Mouse (Mus musculus): ENCODE measurements at regions not wholly inside any gene's neighbourhood (a gene's known extent, or its start where the extent isn't known, plus 50 kb on each side); places are given as distances from the start of the nearest gene placed in this dataset.

- no peak for DNase-seq (ENCODE audit: low spot score)
Measured at GRCm38 (mm10) chr12:92152922-92153235, 303.9 kb upstream of the Sel1l start.

- no peak for DNase-seq (ENCODE audit: low spot score)
Measured at GRCm38 (mm10) chr12:92152043-92152921, 303.3 kb upstream of the Sel1l start.

GRCm38 (mm10) chr12:92137539-92137938 is 288.6 kb upstream of the Sel1l start:
- no peak for DNase-seq (ENCODE audit: low spot score)

- no peak for DNase-seq (ENCODE audit: low spot score)
Measured at GRCm38 (mm10) chr12:92127648-92128047, 278.7 kb upstream of the Sel1l start.

DNA sequence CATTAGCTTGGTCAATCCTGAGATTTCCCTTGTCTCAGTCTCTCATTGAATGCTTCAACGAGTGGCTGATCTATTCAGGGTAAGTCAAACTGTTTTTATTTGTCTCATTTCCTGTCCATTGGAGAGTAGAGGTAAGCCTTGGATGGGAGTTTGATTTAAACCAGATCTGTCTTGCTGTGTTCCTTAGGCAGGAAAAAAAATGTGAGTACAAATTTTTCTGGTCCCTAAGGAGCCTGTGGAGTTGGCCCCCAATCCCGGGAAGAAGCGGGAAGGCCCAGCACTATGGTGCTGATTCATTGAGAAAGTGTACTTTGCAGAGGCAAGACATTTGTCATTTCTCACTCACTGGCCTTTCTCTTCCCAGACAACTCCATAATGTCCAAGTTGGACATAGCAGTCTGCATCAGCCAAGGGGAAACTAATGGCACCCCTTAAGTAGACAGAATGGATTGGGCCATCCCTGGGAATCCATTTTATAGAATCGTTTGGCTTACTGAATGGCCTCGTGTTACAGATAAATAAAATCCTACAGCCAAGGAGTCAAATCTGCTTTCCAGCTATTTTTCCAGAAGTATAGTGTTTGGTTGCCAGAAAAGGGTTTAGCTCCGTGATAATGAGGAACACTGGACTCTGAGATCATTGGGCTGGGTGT is 271.3 kb upstream of the Sel1l start:
- DNase-seq (ENCODE audit: low spot score): no peak

DNA sequence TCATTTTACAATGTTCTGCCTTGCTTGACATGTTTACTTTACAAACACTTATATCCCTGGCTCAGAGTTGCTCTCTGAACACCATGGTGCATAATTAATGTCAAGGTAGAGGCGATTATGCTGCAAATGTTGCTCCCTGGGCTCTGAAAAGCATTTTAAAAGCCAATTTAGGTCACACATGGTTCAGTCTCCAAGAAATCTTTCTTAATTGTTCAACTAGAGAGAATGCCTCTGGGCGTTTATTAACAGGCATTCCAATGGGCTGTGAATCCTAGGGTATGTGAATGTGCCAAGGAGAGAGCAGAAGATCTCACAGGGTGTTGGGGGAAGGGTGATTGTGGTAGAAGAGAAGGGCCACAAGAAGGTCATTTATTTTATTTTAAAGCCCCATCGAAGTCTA is 260.7 kb upstream of the Sel1l start:
- no peak for DNase-seq (ENCODE audit: low spot score)

DNA sequence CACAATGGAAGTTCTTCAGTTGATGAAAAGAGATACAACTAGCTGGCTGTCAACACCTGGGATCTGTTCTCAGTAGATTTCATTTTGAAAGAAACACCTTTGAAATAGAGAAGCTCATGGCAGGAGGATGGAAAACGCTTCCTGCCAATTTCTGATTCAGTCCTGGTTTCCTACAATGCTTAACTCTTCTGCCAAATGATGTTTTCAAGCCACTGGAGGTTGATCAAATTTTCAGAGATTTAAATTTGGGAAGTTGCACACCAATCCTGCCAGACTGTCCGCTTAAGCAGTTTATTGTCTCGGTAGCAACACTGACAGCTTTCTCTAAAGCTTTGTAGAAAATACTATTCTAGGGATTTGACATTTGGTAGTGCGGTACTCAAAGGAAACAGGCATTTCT is 251.1 kb upstream of the Sel1l start:
- DNase-seq (ENCODE audit: low spot score): no peak

DNA sequence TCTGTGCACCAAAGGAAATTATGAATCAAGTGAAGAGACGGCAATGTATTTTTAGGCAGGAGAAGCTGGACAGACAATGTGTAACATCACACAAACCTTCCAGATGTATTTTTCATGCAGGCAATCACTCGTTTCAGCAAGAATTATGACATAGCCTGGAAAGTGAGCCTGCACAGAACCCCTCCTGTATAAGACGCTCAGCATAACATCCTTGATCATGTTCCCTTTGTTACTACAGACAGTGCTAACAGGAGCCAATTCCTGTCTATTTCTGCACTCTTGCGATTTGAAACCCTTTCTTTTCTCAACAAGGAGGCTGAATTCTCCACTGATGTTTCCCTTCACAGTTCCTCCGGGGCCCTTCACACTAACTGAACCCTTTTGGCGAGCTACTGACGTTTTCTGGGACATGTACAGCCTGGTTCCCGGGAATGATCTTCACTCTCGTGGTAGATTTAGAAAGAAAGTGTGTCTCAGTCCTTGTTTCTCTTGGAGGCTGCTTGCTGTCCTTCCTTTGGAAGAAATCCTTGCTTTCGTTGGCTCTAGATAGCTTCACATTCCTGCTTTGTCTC is 243.9 kb upstream of the Sel1l start:
- DNase-seq (ENCODE audit: low spot score): no peak

GRCm38 (mm10) chr12:92073209-92073608 is 224.3 kb upstream of the Sel1l start:
- no peak for DNase-seq (ENCODE audit: low spot score)

- DNase-seq (ENCODE audit: low spot score): no peak
Measured at GRCm38 (mm10) chr12:92062731-92063130, 213.8 kb upstream of the Sel1l start.

- no peak for DNase-seq (ENCODE audit: low spot score)
Measured at GRCm38 (mm10) chr12:92040481-92040880, 191.5 kb upstream of the Sel1l start.

- no peak for DNase-seq (ENCODE audit: low spot score)
Measured at GRCm38 (mm10) chr12:92029192-92029591, 180.2 kb upstream of the Sel1l start.

GRCm38 (mm10) chr12:92028354-92028753 is 179.4 kb upstream of the Sel1l start:
- no peak for DNase-seq (ENCODE audit: low spot score)

DNA sequence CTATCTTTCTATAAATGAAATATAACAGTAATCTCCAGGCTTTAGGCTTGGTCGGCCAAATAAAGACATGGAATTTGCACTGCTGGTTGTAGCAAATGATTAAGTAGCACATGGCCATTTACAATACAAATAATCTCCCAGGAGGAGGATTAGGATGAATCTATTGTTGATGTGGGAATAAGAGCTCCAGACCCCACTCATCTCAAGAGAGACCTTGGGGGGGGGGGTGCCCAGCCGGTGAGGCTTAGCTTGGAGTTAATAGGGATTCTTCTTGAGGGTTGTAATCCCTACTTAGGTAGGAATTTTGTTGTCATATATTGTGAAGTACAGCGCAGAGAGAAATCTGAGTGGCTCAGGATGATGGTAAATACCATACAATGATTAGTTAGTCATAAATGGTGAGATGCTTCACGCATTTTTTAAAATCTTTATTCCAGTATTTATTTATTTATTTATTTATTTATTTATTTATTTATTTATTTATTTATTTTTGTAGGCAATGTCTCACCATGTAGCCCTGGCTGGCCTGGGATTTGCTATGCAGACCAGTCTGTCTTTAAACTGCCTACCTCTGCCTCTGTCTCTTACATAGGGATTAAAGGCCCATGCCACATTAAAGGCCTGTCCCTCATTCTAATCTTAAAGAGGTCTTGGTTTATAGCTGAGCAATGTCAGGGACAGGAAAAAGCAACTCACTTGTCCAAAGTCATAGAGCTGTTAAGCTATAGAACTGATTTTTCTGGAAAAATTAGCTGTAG is 175.7 kb upstream of the Sel1l start:
- no peak for DNase-seq (ENCODE audit: low spot score)

- no peak for DNase-seq (ENCODE audit: low spot score)
Measured at GRCm38 (mm10) chr12:92019593-92020224, 170.8 kb upstream of the Sel1l start.

- no peak for DNase-seq (ENCODE audit: low spot score)
Measured at GRCm38 (mm10) chr12:92015373-92015772, 166.4 kb upstream of the Sel1l start.

DNA sequence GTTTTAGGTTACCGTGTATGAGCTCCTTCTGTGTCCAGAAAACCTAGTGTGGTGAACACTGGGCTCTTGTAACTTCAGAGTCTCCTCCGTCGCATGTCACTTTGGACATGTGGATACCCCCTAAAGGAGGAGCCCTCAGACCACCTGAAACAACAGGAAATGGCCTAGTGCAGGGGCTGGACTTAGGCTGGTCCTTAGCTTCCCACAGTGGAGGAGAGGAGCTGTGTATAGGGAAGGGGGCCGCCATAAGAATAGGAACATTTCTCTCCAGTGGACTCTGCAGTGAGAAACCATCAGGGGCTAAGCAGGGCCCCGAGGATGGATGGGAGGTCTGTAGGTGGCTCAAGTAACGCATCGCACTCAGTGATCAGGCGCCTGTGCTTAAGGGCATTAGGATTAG is 165.0 kb upstream of the Sel1l start:
- DNase-seq (ENCODE audit: low spot score): no peak

GRCm38 (mm10) chr12:92013244-92013643 is 164.3 kb upstream of the Sel1l start:
- peak; percentile 67 for DNase-seq (ENCODE audit: low spot score)

DNA sequence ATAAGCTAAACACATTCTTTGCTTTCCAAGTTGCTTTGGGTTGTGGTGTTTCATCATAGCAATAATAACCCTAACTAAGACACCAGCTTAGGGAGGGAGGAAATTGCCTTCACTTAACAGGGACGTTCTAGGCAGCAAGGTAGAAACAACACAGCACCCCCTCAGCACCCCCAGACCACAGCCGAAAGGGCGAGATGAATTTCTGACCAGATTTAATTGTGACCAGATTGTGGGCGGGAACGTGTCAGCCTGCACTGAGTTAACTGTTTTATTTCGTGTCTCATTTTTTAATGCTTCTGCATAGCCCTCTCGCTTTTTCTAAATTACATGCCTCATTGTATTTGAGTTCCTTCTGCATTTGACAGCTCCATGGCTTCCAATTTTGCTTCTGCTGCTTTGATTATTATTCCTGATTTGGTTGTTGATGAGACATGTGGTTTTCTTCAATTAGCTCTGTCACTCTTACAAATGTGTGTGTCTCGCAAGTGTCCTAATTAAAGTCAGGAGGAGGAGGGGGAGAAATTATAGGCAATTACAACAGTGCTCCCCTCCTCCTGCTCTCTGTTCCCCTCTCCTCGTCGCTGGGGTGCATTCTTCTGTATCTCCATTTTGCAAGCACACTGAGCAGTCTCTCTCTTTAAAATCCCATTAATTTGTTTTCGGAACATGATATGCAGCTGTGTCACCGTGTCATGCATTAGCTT is 155.6 kb upstream of the Sel1l start:
- DNase-seq (ENCODE audit: low spot score): no peak

GRCm38 (mm10) chr12:91999031-91999430 is 150.1 kb upstream of the Sel1l start:
- no peak for DNase-seq (ENCODE audit: low spot score)

- DNase-seq (ENCODE audit: low spot score): no peak
Measured at GRCm38 (mm10) chr12:91997404-91997803, 148.4 kb upstream of the Sel1l start.

- no peak for DNase-seq (ENCODE audit: low spot score)
Measured at GRCm38 (mm10) chr12:91995545-91995944, 146.6 kb upstream of the Sel1l start.

All from testis, postnatal 10 days (tissue).